Mouse (Mus musculus) cortical plate, adult 2 months (tissue): ENCODE measurements at regions not wholly inside any gene's neighbourhood (a gene's known extent, or its start where the extent isn't known, plus 50 kb on each side); places are given as distances from the start of the nearest gene placed in this dataset.

Experiments
- CTCF ChIP-seq: fragments of 200-500 bp; IDR thresholded peaks from 2 replicates; pipeline ENCODE4 v1.5.1; 2011; ENCODE audit warnings: mild to moderate bottlenecking, control low read depth, low read length; ENCODE audit not compliant: insufficient read depth; ENCODE audit errors: extremely low read depth
- POLR2A ChIP-seq: fragments of 200-500 bp; IDR thresholded peaks from 2 replicates; pipeline ENCODE4 v1.6.1; 2011; ENCODE audit warnings: mild to moderate bottlenecking, low read length, control low read depth; ENCODE audit not compliant: insufficient read depth; ENCODE audit errors: extremely low read depth

DNA sequence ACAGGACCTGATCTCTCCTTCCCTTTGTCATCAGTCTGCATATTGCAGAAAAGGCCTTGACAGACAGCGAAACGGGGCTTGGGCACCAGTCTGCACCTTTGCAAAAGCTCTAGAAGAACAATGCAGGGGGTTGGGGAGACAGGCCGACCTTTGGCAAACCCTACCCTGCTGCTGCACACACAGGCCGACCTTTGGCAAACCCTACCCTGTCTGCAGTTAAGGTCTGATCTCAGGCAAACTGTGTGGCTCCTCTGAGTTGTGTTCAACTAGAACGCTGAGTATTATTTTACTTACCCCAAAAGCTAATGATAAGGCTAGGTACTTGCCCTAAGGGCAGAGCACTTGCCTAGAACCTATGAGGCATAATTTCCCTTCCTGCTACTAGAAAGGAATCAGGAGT, 423.4 kb upstream of the Zfp703 start:
- TF ChIP-seq POLR2A: no peak
- TF ChIP-seq CTCF: no peak
